Mouse (Mus musculus) heart, adult 18-20 months (tissue): ENCODE data around the gene Cfap299. TPM values are rescaled to one million over a fixed set of nuclear protein-coding genes. Genes with fewer than 3 reads are reported as not detected.
"Not testable (repeated sequence)": the region's sequence is repeated elsewhere in the genome, so short reads cannot be mapped to it uniquely, and the experiment has no call there.

Source experiments
- DNase-seq, 2 experiments: peaks; one replicate each; pipeline ENCODE4 v3.0.0; 2021 to 2022; ENCODE audit warnings: mixed read lengths in 1 of 2
- total RNA-seq, 2 experiments: library from RNA; stranded (reverse); gene quantifications; 2 replicates each; pipeline ENCODE4 v1.2.3; 2021

The Cfap299 gene
- total RNA-seq, 2 experiments from 2014 or later, result 0.33 TPM; not detected in 1

- no peak for DNase-seq
Measured at GRCm38 (mm10) chr5:98523783-98524182, 194.7 kb downstream of the Cfap299 start.

- DNase-seq, result no peak
Measured at GRCm38 (mm10) chr5:98541333-98541732, 212.2 kb downstream of the Cfap299 start.

- no peak for DNase-seq
Measured at GRCm38 (mm10) chr5:98550285-98550684, 221.2 kb downstream of the Cfap299 start.

- DNase-seq, result no peak
Measured at GRCm38 (mm10) chr5:98550873-98551272, 221.8 kb downstream of the Cfap299 start.

GRCm38 (mm10) chr5:98552395-98552794, 223.3 kb downstream of the Cfap299 start, which contains the start of gene Gm11111:
Gene Gm11111, plus strand, starts transcription at chr5:98552695.
- DNase-seq, result no peak

GRCm38 (mm10) chr5:98552811-98553601, 223.9 kb downstream of the Cfap299 start:
- DNase-seq, result no peak

GRCm38 (mm10) chr5:98561301-98561700, 232.2 kb downstream of the Cfap299 start:
- no peak for DNase-seq

GRCm38 (mm10) chr5:98562806-98563205, 233.7 kb downstream of the Cfap299 start:
- no peak for DNase-seq

- DNase-seq, result no peak
Measured at GRCm38 (mm10) chr5:98563801-98564200, 234.7 kb downstream of the Cfap299 start.

GRCm38 (mm10) chr5:98566461-98567193, 237.5 kb downstream of the Cfap299 start:
- DNase-seq, result no peak

- no peak for DNase-seq
Measured at GRCm38 (mm10) chr5:98568481-98568880, 239.4 kb downstream of the Cfap299 start.

GRCm38 (mm10) chr5:98569029-98569513, 240.0 kb downstream of the Cfap299 start:
- DNase-seq, result no peak

GRCm38 (mm10) chr5:98572392-98572791, 243.3 kb downstream of the Cfap299 start:
- DNase-seq, result no peak

- DNase-seq, result no peak
Measured at GRCm38 (mm10) chr5:98574711-98575470, 245.8 kb downstream of the Cfap299 start.

GRCm38 (mm10) chr5:98575471-98575834, 246.3 kb downstream of the Cfap299 start:
- no peak for DNase-seq

- DNase-seq, result not testable (repeated sequence)
Measured at GRCm38 (mm10) chr5:98576538-98576937, 247.4 kb downstream of the Cfap299 start.

GRCm38 (mm10) chr5:98578398-98578797, 249.3 kb downstream of the Cfap299 start:
- DNase-seq, result no peak

GRCm38 (mm10) chr5:98580811-98581210, 251.7 kb downstream of the Cfap299 start:
- no peak for DNase-seq

- DNase-seq, result no peak
Measured at GRCm38 (mm10) chr5:98582051-98582450, 252.9 kb downstream of the Cfap299 start.

GRCm38 (mm10) chr5:98585915-98586314, 256.8 kb downstream of the Cfap299 start:
- no peak for DNase-seq

GRCm38 (mm10) chr5:98613511-98613910, 284.4 kb downstream of the Cfap299 start:
- DNase-seq, result no peak

- no peak for DNase-seq
Measured at GRCm38 (mm10) chr5:98616902-98617301, 287.8 kb downstream of the Cfap299 start.
